Mouse (Mus musculus) forebrain, embryonic 10.5 days (tissue): ENCODE measurements around the gene Enox1. TPM values are rescaled to one million over a fixed set of nuclear protein-coding genes. Genes with fewer than 3 reads are reported as not detected.

Experiments
- DNase-seq: peaks from one replicate; pipeline ENCODE4 v3.0.0-alpha.2; 2017; ENCODE audit warnings: low spot score; ENCODE audit errors: extremely low spot score
- H3K27ac ChIP-seq: fragments of 300-500 bp; sonication (generic); 2 replicates; pipeline ENCODE4 v1.5.1; 2016; ENCODE audit warnings: mild to moderate bottlenecking
- H3K27me3 ChIP-seq: fragments of 300-500 bp; sonication (generic); 2 replicates; pipeline ENCODE4 v1.6.1; 2016; ENCODE audit warnings: mild to moderate bottlenecking; ENCODE audit not compliant: poor library complexity, severe bottlenecking
- H3K36me3 ChIP-seq: fragments of 300-500 bp; sonication (generic); replicated peaks from 2 replicates; pipeline ENCODE4 v1.6.1; 2016; ENCODE audit warnings: mild to moderate bottlenecking, moderate library complexity
- H3K4me1 ChIP-seq: fragments of 300-500 bp; sonication (generic); 2 replicates; pipeline ENCODE4 v1.6.1; 2016
- H3K4me3 ChIP-seq: fragments of 300-500 bp; sonication (generic); 2 replicates; pipeline ENCODE4 v1.5.1; 2016; ENCODE audit warnings: mild to moderate bottlenecking, moderate library complexity
- H3K9me3 ChIP-seq: fragments of 300-500 bp; sonication (generic); 2 replicates; pipeline ENCODE4 v1.6.1; 2016; ENCODE audit warnings: mild to moderate bottlenecking, moderate library complexity
- WGBS: fragments of 180-500 bp; shearing (Covaris S2); methylation state at CpG from one replicate; pipeline ENCODE4 v1.1.7; 2016; 5-methylcytosine and 5-hydroxymethylcytosine counted together
- polyA plus RNA-seq: library from polyadenylated mRNA; unstranded; fragments of >200 nt; fragmentation: Nextera tagmentation; extraction: Ambion mirVana; gene quantifications from 2 replicates; pipeline ENCODE4 v1.2.1, GENCODE M21; 2016

Gene Enox1
- polyA plus RNA-seq, 1 experiment from 2014 or later: 11.9 TPM

- WGBS: 94% methylated on average over 6 of the region's 6 CpGs
- Histone ChIP-seq H3K9me3 (no peaks in the 10 kb centered on the region), H3K4me3 (no peak overlapping the region), H3K4me1 (no peaks in the 10 kb centered on the region), H3K27ac (no peak overlapping the region), H3K27me3 (no peaks in the 10 kb centered on the region), H3K36me3 (no peaks in the 10 kb centered on the region)
- DNase-seq: no peak
Observed at GRCm38 (mm10) chr14:77490699-77491098, 334.1 kb downstream of the Enox1 start.

- Histone ChIP-seq H3K27me3 (no peaks in the 10 kb centered on the region), H3K9me3 (no peaks in the 10 kb centered on the region), H3K36me3 (no peaks in the 10 kb centered on the region), H3K4me3 (no peak overlapping the region), H3K4me1 (no peaks in the 10 kb centered on the region), H3K27ac (no peak overlapping the region)
- WGBS: 85% methylated on average over 2 of the region's 2 CpGs
- DNase-seq: no peak
Observed at GRCm38 (mm10) chr14:77491731-77492130, 335.2 kb downstream of the Enox1 start.

- Histone ChIP-seq H3K27ac (no peak overlapping the region), H3K4me3 (no peak overlapping the region), H3K27me3 (no peaks in the 10 kb centered on the region), H3K36me3 (no peaks in the 10 kb centered on the region), H3K4me1 (peaks cover 25% of the 10 kb centered on the region), H3K9me3 (no peaks in the 10 kb centered on the region)
- no peak for DNase-seq
- 80% methylated on average over 6 of the region's 6 CpGs for WGBS
Observed at GRCm38 (mm10) chr14:77499996-77500581, 343.5 kb downstream of the Enox1 start.

GRCm38 (mm10) chr14:77504458-77505135 is 348.0 kb downstream of the Enox1 start:
- H3K36me3 ChIP-seq: no peaks in the 10 kb centered on the region
- no peak overlapping the region for H3K27ac ChIP-seq
- H3K4me3 ChIP-seq: no peak overlapping the region
- no peaks in the 10 kb centered on the region for H3K27me3 ChIP-seq
- H3K4me1 ChIP-seq: peaks cover 25% of the 10 kb centered on the region
- DNase-seq: no peak
- no peaks in the 10 kb centered on the region for H3K9me3 ChIP-seq
- 84% methylated on average over 12 of the region's 12 CpGs for WGBS

- Histone ChIP-seq H3K27ac (peak overlapping the region; percentile 48), H3K4me1 (peaks cover 16% of the 10 kb centered on the region), H3K27me3 (no peaks in the 10 kb centered on the region), H3K4me3 (no peak overlapping the region), H3K9me3 (no peaks in the 10 kb centered on the region), H3K36me3 (no peaks in the 10 kb centered on the region)
- DNase-seq: no peak
- WGBS: 72% methylated on average over 9 of the region's 9 CpGs
Observed at GRCm38 (mm10) chr14:77506341-77506740, 349.8 kb downstream of the Enox1 start.

GRCm38 (mm10) chr14:77508036-77508435 is 351.5 kb downstream of the Enox1 start:
- Histone ChIP-seq H3K4me3 (no peak overlapping the region), H3K36me3 (peaks cover under 1% of the 10 kb centered on the region; the same call in 1 of the 2 replicates), H3K27ac (no peak overlapping the region), H3K9me3 (peaks cover under 1% of the 10 kb centered on the region; the same call in 1 of the 2 replicates), H3K4me1 (peaks cover 16% of the 10 kb centered on the region), H3K27me3 (no peaks in the 10 kb centered on the region)
- WGBS: 92% methylated on average over 12 of the region's 12 CpGs
- DNase-seq: no peak

GRCm38 (mm10) chr14:77509042-77509441 is 352.5 kb downstream of the Enox1 start:
- no peaks in the 10 kb centered on the region for H3K27me3 ChIP-seq
- H3K4me1 ChIP-seq: peaks cover 16% of the 10 kb centered on the region
- H3K27ac ChIP-seq: no peak overlapping the region
- 84% methylated on average over 6 of the region's 6 CpGs for WGBS
- no peak for DNase-seq
- H3K36me3 ChIP-seq: peaks cover 3% of the 10 kb centered on the region; the same call in 1 of the 2 replicates
- H3K9me3 ChIP-seq: peaks cover 5% of the 10 kb centered on the region; the same call in 1 of the 2 replicates
- no peak overlapping the region for H3K4me3 ChIP-seq

GRCm38 (mm10) chr14:77509924-77510323 is 353.4 kb downstream of the Enox1 start:
- WGBS: 86% methylated on average over 3 of the region's 3 CpGs
- no peak overlapping the region for H3K4me3 ChIP-seq
- H3K4me1 ChIP-seq: peaks cover 11% of the 10 kb centered on the region
- H3K27me3 ChIP-seq: no peaks in the 10 kb centered on the region
- peaks cover 5% of the 10 kb centered on the region; the same call in 1 of the 2 replicates for H3K9me3 ChIP-seq
- no peak overlapping the region for H3K27ac ChIP-seq
- peaks cover 3% of the 10 kb centered on the region; the same call in 1 of the 2 replicates for H3K36me3 ChIP-seq
- DNase-seq: no peak

GRCm38 (mm10) chr14:77511137-77511870 is 354.7 kb downstream of the Enox1 start:
- Histone ChIP-seq H3K36me3 (peaks cover 3% of the 10 kb centered on the region; the same call in 1 of the 2 replicates), H3K4me3 (no peak overlapping the region), H3K27me3 (no peaks in the 10 kb centered on the region), H3K4me1 (peaks cover 5% of the 10 kb centered on the region), H3K9me3 (peaks cover 5% of the 10 kb centered on the region; the same call in 1 of the 2 replicates), H3K27ac (no peak overlapping the region)
- no peak for DNase-seq
- WGBS: 80% methylated on average over 7 of the region's 7 CpGs

- no peak overlapping the region for H3K27ac ChIP-seq
- peaks cover 3% of the 10 kb centered on the region; the same call in 1 of the 2 replicates for H3K36me3 ChIP-seq
- peaks cover 10% of the 10 kb centered on the region for H3K4me1 ChIP-seq
- no peak overlapping the region for H3K4me3 ChIP-seq
- H3K9me3 ChIP-seq: peaks cover 4% of the 10 kb centered on the region; the same call in 1 of the 2 replicates
- WGBS: 76% methylated on average over 4 of the region's 4 CpGs
- no peaks in the 10 kb centered on the region for H3K27me3 ChIP-seq
- DNase-seq: no peak
Observed at GRCm38 (mm10) chr14:77518017-77518416, 361.5 kb downstream of the Enox1 start.

GRCm38 (mm10) chr14:77518941-77519695 is 362.6 kb downstream of the Enox1 start:
- no peak for DNase-seq
- WGBS: 84% methylated on average over 7 of the region's 7 CpGs
- no peaks in the 10 kb centered on the region for H3K27me3 ChIP-seq

GRCm38 (mm10) chr14:77519701-77520100 is 363.1 kb downstream of the Enox1 start:
- WGBS: 92% methylated on average over 1 of the region's 1 CpGs
- no peaks in the 10 kb centered on the region for H3K36me3 ChIP-seq
- H3K27ac ChIP-seq: no peak overlapping the region
- H3K4me3 ChIP-seq: no peak overlapping the region
- H3K27me3 ChIP-seq: no peaks in the 10 kb centered on the region
- no peak for DNase-seq
- H3K9me3 ChIP-seq: no peaks in the 10 kb centered on the region
- H3K4me1 ChIP-seq: peaks cover 10% of the 10 kb centered on the region

More at GRCm38 (mm10) chr14:77518941-77519695, 362.6 kb downstream of the Enox1 start:
- Histone ChIP-seq H3K4me3 (no peak overlapping the region), H3K9me3 (no peaks in the 10 kb centered on the region), H3K36me3 (no peaks in the 10 kb centered on the region), H3K27ac (no peak overlapping the region), H3K4me1 (peaks cover 10% of the 10 kb centered on the region)
